Mouse (Mus musculus) kidney, adult 18-20 months (tissue): ENCODE results near the gene Spon2.

ENCODE experiments used
- DNase-seq: peaks from one replicate; pipeline ENCODE4 v3.0.0; 2021

The Spon2 gene

GRCm38 (mm10) chr5:33218081-33218480 is at the start of gene Spon2:
Gene Spon2 (minus strand): TSS chr5:33218455.
- no peak for DNase-seq

- DNase-seq = no peak
Observed at GRCm38 (mm10) chr5:33254416-33254815, 36.2 kb upstream of the Spon2 start.

GRCm38 (mm10) chr5:33248186-33248585 is 29.9 kb upstream of the Spon2 start:
- no peak for DNase-seq

- no peak for DNase-seq
Observed at GRCm38 (mm10) chr5:33247387-33247786, 29.1 kb upstream of the Spon2 start.

GRCm38 (mm10) chr5:33245701-33246100 is 27.4 kb upstream of the Spon2 start:
- peak; percentile 38 for DNase-seq

- no peak for DNase-seq
Observed at GRCm38 (mm10) chr5:33244377-33244920, 26.2 kb upstream of the Spon2 start.

GRCm38 (mm10) chr5:33239934-33240333 is 21.7 kb upstream of the Spon2 start:
- DNase-seq = no peak

GRCm38 (mm10) chr5:33239111-33239714 is 21.0 kb upstream of the Spon2 start:
- no peak for DNase-seq

- DNase-seq = no peak
Observed at GRCm38 (mm10) chr5:33238256-33238645, 20.0 kb upstream of the Spon2 start.

- no peak for DNase-seq
Observed at GRCm38 (mm10) chr5:33237600-33238255, 19.5 kb upstream of the Spon2 start.

GRCm38 (mm10) chr5:33234391-33235031 is 16.3 kb upstream of the Spon2 start:
- no peak for DNase-seq

- DNase-seq = no peak
Observed at GRCm38 (mm10) chr5:33232791-33233190, 14.5 kb upstream of the Spon2 start.

GRCm38 (mm10) chr5:33230285-33230684 is 12.0 kb upstream of the Spon2 start:
- no peak for DNase-seq

- DNase-seq = no peak
Observed at GRCm38 (mm10) chr5:33228428-33228827, 10.2 kb upstream of the Spon2 start.

- no peak for DNase-seq
Observed at GRCm38 (mm10) chr5:33225673-33226072, 7.4 kb upstream of the Spon2 start.

GRCm38 (mm10) chr5:33224491-33224890 is 6.2 kb upstream of the Spon2 start:
- no peak for DNase-seq

- no peak for DNase-seq
Observed at GRCm38 (mm10) chr5:33222841-33223744, 4.8 kb upstream of the Spon2 start.

- DNase-seq = no peak
Observed at GRCm38 (mm10) chr5:33222389-33222788, 4.1 kb upstream of the Spon2 start.

GRCm38 (mm10) chr5:33220350-33221044 is 2.2 kb upstream of the Spon2 start:
- no peak for DNase-seq

GRCm38 (mm10) chr5:33219831-33220230 is 1.6 kb upstream of the Spon2 start:
- no peak for DNase-seq

GRCm38 (mm10) chr5:33218746-33219449 is 643 bp upstream of the Spon2 start:
- DNase-seq = no peak

- DNase-seq = no peak
Observed at GRCm38 (mm10) chr5:33217663-33218062, 592 bp downstream of the Spon2 start.
